In the genomic region with DNA sequence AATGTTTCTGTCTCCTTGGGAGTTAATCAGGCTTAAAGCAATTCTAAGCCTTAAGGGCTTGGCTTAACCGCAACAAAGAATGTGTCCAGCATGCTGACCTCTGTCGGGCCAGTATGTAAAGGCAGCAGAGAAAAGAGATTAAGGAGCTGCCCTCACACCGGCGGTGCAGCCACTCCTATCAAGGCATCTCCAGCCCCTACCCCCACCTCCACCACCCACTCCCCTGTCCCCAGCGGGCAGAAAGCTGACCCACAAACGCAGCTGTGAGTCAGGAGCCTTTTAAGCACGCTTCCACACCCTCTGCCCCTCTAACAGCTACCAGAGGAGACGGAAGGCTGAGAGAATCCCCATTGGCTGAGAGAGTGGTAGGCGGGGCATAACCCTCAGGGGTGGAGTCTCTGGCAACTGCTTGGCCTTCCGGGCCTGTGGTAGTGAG, we compare ENCODE assay signal across 7 mouse cellular contexts. TPM values are rescaled to one million over a fixed set of nuclear protein-coding genes. Genes with fewer than 3 reads are reported as not detected.
DNase-seq lines count a peak whose midpoint lies in the region; ATAC-seq and TF ChIP-seq lines count a peak whose summit lies in the region.

No protein-coding gene starts in this region.

- H3K9ac ChIP-seq in heart, embryonic 11.5 days (ENCODE audit: low read depth, low read length), result peak overlapping the region; percentile 73
- H3K9ac ChIP-seq in kidney, embryonic 14.5 days (ENCODE audit: low read depth, low read length), result peak overlapping the region; percentile 40; the same call in 1 of the 2 replicates

- H3K4me2 ChIP-seq in heart, embryonic 11.5 days, result peak overlapping the region; percentile 61
- H3K4me2 ChIP-seq in kidney, embryonic 14.5 days (replicated peaks; ENCODE audit: low read depth, low read length), result peak overlapping the region; percentile 45

- intact Hi-C loops in left cerebral cortex, adult 2 months (cut with DNase I), result loop anchor here (5.0 to 10.0 kb wide), 2 partner anchors 402 to 764 kb away; no protein-coding TSS in a partner anchor

- WGBS in heart, embryonic 11.5 days (ENCODE audit: insufficient replicate concordance), result under 1% methylated on average over 10 of the region's 10 CpGs
- 1% methylated on average over 10 of the region's 10 CpGs for WGBS in kidney, embryonic 14.5 days

- no peaks in the 10 kb centered on the region for H3K36me3 ChIP-seq in heart, embryonic 11.5 days (ENCODE audit: control insufficient read depth, insufficient read depth, low read length)
- H3K36me3 ChIP-seq in kidney, embryonic 14.5 days (ENCODE audit: control insufficient read depth, insufficient read depth, low read length), result no peaks in the 10 kb centered on the region

- peak overlapping the region; percentile 46 for H3K4me3 ChIP-seq in heart, embryonic 11.5 days (ENCODE audit: low read depth, low read length)
- peak overlapping the region; percentile 36 for H3K4me3 ChIP-seq in kidney, embryonic 14.5 days (ENCODE audit: low read length)
- no peak overlapping the region for H3K4me3 ChIP-seq in left cerebral cortex, adult 2 months

- H3K4me1 ChIP-seq in heart, embryonic 11.5 days (ENCODE audit: control insufficient read depth, insufficient read depth, low read length), result no peaks in the 10 kb centered on the region
- peaks cover 2% of the 10 kb centered on the region; the same call in 1 of the 2 replicates for H3K4me1 ChIP-seq in kidney, embryonic 14.5 days (ENCODE audit: control insufficient read depth, insufficient read depth, low read length)

- no peak; the same call in 1 of the 2 replicates for TF ChIP-seq CTCF in left cerebral cortex, adult 2 months (IDR thresholded peaks at IDR 0.05)

- DNase-seq in ZHBTc4 (ENCODE audit: low read depth, low spot score), result peak; percentile 92
- peak; percentile 90 for DNase-seq in embryo, embryonic 11 days
- peak; percentile 53 for DNase-seq in lung, postnatal 14 days
- DNase-seq in retina, postnatal 7 days (ENCODE audit: low read depth, low spot score), result peak; percentile 42
- no peak for DNase-seq in left cerebral cortex, adult 2 months (ENCODE audit: extremely low spot score in 1 of 2, low spot score in 2 of 2)

- H3K27ac ChIP-seq in heart, embryonic 11.5 days (ENCODE audit: low read depth, low read length), result no peak overlapping the region
- H3K27ac ChIP-seq in kidney, embryonic 14.5 days (ENCODE audit: low read depth, low read length), result peak overlapping the region; percentile 60; the same call in 1 of the 2 replicates
- no peak overlapping the region for H3K27ac ChIP-seq in left cerebral cortex, adult 2 months

- no peaks in the 10 kb centered on the region for H3K9me3 ChIP-seq in heart, embryonic 11.5 days (replicated peaks; ENCODE audit: control insufficient read depth, low read length)
- no peaks in the 10 kb centered on the region for H3K9me3 ChIP-seq in kidney, embryonic 14.5 days (ENCODE audit: control insufficient read depth, low read length)

- peak; percentile 82 for ATAC-seq in heart, embryonic 11.5 days (replicated peaks; ENCODE audit: insufficient number of reproducible peaks, low FRiP score, low TSS enrichment)
- peak; percentile 97 for ATAC-seq in kidney, embryonic 14.5 days (ENCODE audit: low FRiP score, low TSS enrichment)

- H3K27me3 ChIP-seq in heart, embryonic 11.5 days (ENCODE audit: control insufficient read depth, insufficient read depth, low read length), result no peaks in the 10 kb centered on the region
- no peaks in the 10 kb centered on the region for H3K27me3 ChIP-seq in kidney, embryonic 14.5 days (ENCODE audit: control insufficient read depth, insufficient read depth, low read length)

RNA-seq across cellular contexts. Expression of gene Tenm4, which starts 18.1 kb away (rescaled TPM):
- polyA plus RNA-seq in heart, embryonic 11.5 days (2014; fragmentation: Nextera tagmentation; extraction: Ambion mirVana), result 9.4 and 11.4 TPM in 2 replicates
- polyA plus RNA-seq in kidney, embryonic 14.5 days (2014; fragmentation: Nextera tagmentation; extraction: Ambion mirVana), result 41.4 and 51.0 TPM in 2 replicates
- 100 to 1,000 TPM; 158 to 160 TPM for total RNA-seq in left cerebral cortex, adult 2 months (2021)

Comparison
In these comparisons a context has a peak if more than half of its experiments do, and no peak if none do; other contexts are left out.
1. DNase-seq: peak in ZHBTc4 (single experiment), embryo, embryonic 11 days (single experiment), lung, postnatal 14 days (single experiment) and retina, postnatal 7 days (single experiment); none in left cerebral cortex, adult 2 months (0 of 2).